In genomic region chr4:135762251-135762906, GRCm38 (mm10) we compare ENCODE assay signal across 8 mouse cellular contexts. TPM values are rescaled to one million over a fixed set of nuclear protein-coding genes. Genes with fewer than 3 reads are reported as not detected.
DNase-seq lines count a peak whose midpoint lies in the region; ATAC-seq and TF ChIP-seq lines count a peak whose summit lies in the region.

No protein-coding gene starts in this region.

- H3K27ac ChIP-seq in forebrain, embryonic 13.5 days = no peak overlapping the region
- H3K27ac ChIP-seq in hindbrain, embryonic 12.5 days = no peak overlapping the region

- TF ChIP-seq CTCF in E14TG2a.4 (conservative IDR thresholded peaks at IDR 0.05; ENCODE audit: low read length) = no peak

- H3K9ac ChIP-seq in forebrain, embryonic 13.5 days = no peak overlapping the region
- peak overlapping the region; percentile 14; the same call in 1 of the 2 replicates for H3K9ac ChIP-seq in hindbrain, embryonic 12.5 days

- 10% methylated on average over 19 of the region's 19 CpGs for WGBS in forebrain, embryonic 13.5 days
- 10% methylated on average over 19 of the region's 19 CpGs for WGBS in hindbrain, embryonic 12.5 days

- H3K9me3 ChIP-seq in E14TG2a.4 (ENCODE audit: low read length) = no peaks in the 10 kb centered on the region
- no peaks in the 10 kb centered on the region for H3K9me3 ChIP-seq in forebrain, embryonic 13.5 days (replicated peaks)
- no peaks in the 10 kb centered on the region for H3K9me3 ChIP-seq in hindbrain, embryonic 12.5 days (replicated peaks)

- H3K27me3 ChIP-seq in E14TG2a.4 (ENCODE audit: insufficient read depth, low read length) = peaks cover 8% of the 10 kb centered on the region; the same call in 1 of the 2 replicates
- 0 out of 2 replicates have a peak, but pooled peaks cover 13% of the 10 kb centered on the region for H3K27me3 ChIP-seq in forebrain, embryonic 13.5 days
- H3K27me3 ChIP-seq in hindbrain, embryonic 12.5 days = peaks cover 13% of the 10 kb centered on the region; the same call in 1 of the 2 replicates

- intact Hi-C loops in left cerebral cortex, postnatal 14 days (cut with DNase I) = no loop called here

- no peak for ATAC-seq in forebrain, embryonic 13.5 days
- ATAC-seq in hindbrain, embryonic 12.5 days (ENCODE audit: low FRiP score) = peak; percentile 29; the same call in 1 of the 2 replicates
- ATAC-seq in megakaryocyte, adult 5-6 weeks (ENCODE audit: poor library complexity, severe bottlenecking) = peak; percentile 64

- peak overlapping the region; percentile 52 for H3K4me2 ChIP-seq in forebrain, embryonic 13.5 days
- peak overlapping the region; percentile 46 for H3K4me2 ChIP-seq in hindbrain, embryonic 12.5 days (replicated peaks)

- peaks cover 47% of the 10 kb centered on the region for H3K4me1 ChIP-seq in E14TG2a.4 (replicated peaks; ENCODE audit: low read depth, low read length)
- H3K4me1 ChIP-seq in forebrain, embryonic 13.5 days = no peaks in the 10 kb centered on the region
- peaks cover 10% of the 10 kb centered on the region for H3K4me1 ChIP-seq in hindbrain, embryonic 12.5 days

- DNase-seq in adrenal gland, postnatal 25 days = peak; percentile 80
- DNase-seq in left cerebral cortex, postnatal 14 days (ENCODE audit: low spot score in 2 of 2) = peak; percentile 25 to 56
- peak; percentile 24 for DNase-seq in right cerebral cortex, adult 18-20 months
- peak; percentile 77 for DNase-seq in urinary bladder, postnatal 14 days (ENCODE audit: low spot score)

- H3K36me3 ChIP-seq in E14TG2a.4 (ENCODE audit: insufficient read depth, low read length) = no peaks in the 10 kb centered on the region
- H3K36me3 ChIP-seq in forebrain, embryonic 13.5 days (ENCODE audit: poor library complexity, severe bottlenecking) = no peaks in the 10 kb centered on the region
- no peaks in the 10 kb centered on the region for H3K36me3 ChIP-seq in hindbrain, embryonic 12.5 days

- H3K4me3 ChIP-seq in E14TG2a.4 (replicated peaks; ENCODE audit: low read length) = peak overlapping the region; percentile 53
- H3K4me3 ChIP-seq in forebrain, embryonic 13.5 days = peak overlapping the region; percentile 23
- peak overlapping the region; percentile 24 for H3K4me3 ChIP-seq in hindbrain, embryonic 12.5 days

RNA-seq across cellular contexts. Expression of gene Myom3, which starts 2.9 kb away (rescaled TPM):
- 0.48 and 0.64 TPM in 2 replicates for total RNA-seq in adrenal gland, postnatal 25 days (2021)
- polyA plus RNA-seq in forebrain, embryonic 13.5 days (2015; fragmentation: Nextera tagmentation; extraction: Ambion mirVana) = 0.09 TPM in 1 of 2 replicates, not detected in the other
- 0.35 and 1.5 TPM in 2 replicates for polyA plus RNA-seq in hindbrain, embryonic 12.5 days (2016; fragmentation: Nextera tagmentation; extraction: Ambion mirVana)
- 1 to 10 TPM; 2.0 to 2.1 TPM for total RNA-seq in left cerebral cortex, postnatal 14 days (2021)
- total RNA-seq in megakaryocyte, adult 5-6 weeks (2015) = not detected in 2 replicates
- total RNA-seq in megakaryocyte, adult 5-6 weeks (2017) = not detected in 2 replicates

RNA-seq across cellular contexts. Expression of gene Il22ra1, which starts 34.4 kb away (rescaled TPM):
- 1.3 and 1.6 TPM in 2 replicates for total RNA-seq in adrenal gland, postnatal 25 days (2021)
- not detected in 2 replicates for polyA plus RNA-seq in forebrain, embryonic 13.5 days (2015; fragmentation: Nextera tagmentation; extraction: Ambion mirVana)
- polyA plus RNA-seq in hindbrain, embryonic 12.5 days (2016; fragmentation: Nextera tagmentation; extraction: Ambion mirVana) = not detected in 2 replicates
- total RNA-seq in left cerebral cortex, postnatal 14 days (2021) = under 1 TPM; 0.42 to 0.70 TPM
- not detected in 2 replicates for total RNA-seq in megakaryocyte, adult 5-6 weeks (2015)
- total RNA-seq in megakaryocyte, adult 5-6 weeks (2017) = not detected in 2 replicates

Comparison
In these comparisons a context has a peak if more than half of its experiments do, and no peak if none do; other contexts are left out.
1. DNase-seq: peak in every context shown above with its lines; median percentile 80 in adrenal gland, postnatal 25 days; 77 in urinary bladder, postnatal 14 days; 40 in left cerebral cortex, postnatal 14 days; 24 in right cerebral cortex, adult 18-20 months.